Mouse (Mus musculus) ES-E14 (cell line): ENCODE results near the gene Ddit4l.

Experiments used
- CHD2 ChIP-seq: IDR thresholded peaks from 2 replicates; pipeline ENCODE4 v1.6.1; 2014; ENCODE audit warnings: mild to moderate bottlenecking, low read depth, low read length, inconsistent platforms
- HCFC1 ChIP-seq: IDR thresholded peaks from 2 replicates; pipeline ENCODE4 v1.6.1; 2012; ENCODE audit warnings: low read length, inconsistent platforms, borderline replicate concordance; ENCODE audit not compliant: insufficient read depth
- MAFK ChIP-seq: IDR thresholded peaks from 2 replicates; pipeline ENCODE4 v1.6.1; 2014; ENCODE audit warnings: mild to moderate bottlenecking, low read depth, low read length, inconsistent platforms; ENCODE audit not compliant: insufficient read depth
- ZC3H11A ChIP-seq: IDR thresholded peaks from 2 replicates; pipeline ENCODE4 v1.6.1; 2012; ENCODE audit warnings: low read depth, mild to moderate bottlenecking, inconsistent platforms, low read length, borderline replicate concordance
- ZNF384 ChIP-seq: IDR thresholded peaks from 2 replicates; pipeline ENCODE4 v1.6.1; 2012; ENCODE audit warnings: low read depth, low read length, inconsistent platforms

- TF ChIP-seq ZNF384 (no peak), CHD2 (no peak), MAFK (no peak), HCFC1 (no peak), ZC3H11A (no peak)
These were observed 15.2 kb downstream of the Ddit4l start for GRCm38 (mm10) chr3:137636571-137636970.
